Mouse (Mus musculus) heart, postnatal 0 days (tissue): ENCODE measurements around the gene Tex9. TPM values are rescaled to one million over a fixed set of nuclear protein-coding genes. Genes with fewer than 3 reads are reported as not detected.
A peak's percentile ranks its signal among the peaks of the same experiment; 100 is the strongest.

ENCODE experiments used
- ATAC-seq: fragments of 200-750 bp; cut with Nextera tagmentation; 2 replicates; pipeline ENCODE4 v1.8.0; 2017; ENCODE audit warnings: low read depth, moderate number of reproducible peaks, moderate library complexity; ENCODE audit not compliant: insufficient read depth
- DNase-seq: peaks from one replicate; pipeline ENCODE4 v3.0.0-alpha.2; 2016; ENCODE audit warnings: low spot score
- H3K27ac ChIP-seq: fragments of 300-500 bp; sonication (generic); 2 replicates; pipeline ENCODE4 v1.5.1; 2014; ENCODE audit warnings: low read depth, mild to moderate bottlenecking
- H3K27me3 ChIP-seq: fragments of 300-500 bp; sonication (generic); 2 replicates; pipeline ENCODE4 v1.6.1; 2014; ENCODE audit warnings: low read length, mixed read lengths; ENCODE audit not compliant: control insufficient read depth, insufficient read depth
- H3K36me3 ChIP-seq: fragments of 300-500 bp; sonication (generic); replicated peaks from 2 replicates; pipeline ENCODE4 v1.6.1; 2014; ENCODE audit warnings: low read length, mixed read lengths; ENCODE audit not compliant: control insufficient read depth, insufficient read depth
- H3K4me1 ChIP-seq: fragments of 300-500 bp; sonication (generic); 2 replicates; pipeline ENCODE4 v1.6.1; 2014; ENCODE audit warnings: antibody characterized with exemption; ENCODE audit not compliant: control insufficient read depth, insufficient read depth
- H3K4me2 ChIP-seq: fragments of 300-500 bp; sonication (generic); 2 replicates; pipeline ENCODE4 v1.6.1; 2014; ENCODE audit warnings: low read depth, mild to moderate bottlenecking, low read length, moderate library complexity
- H3K4me3 ChIP-seq: fragments of 300-500 bp; sonication (generic); 2 replicates; pipeline ENCODE4 v1.5.1; 2014; ENCODE audit warnings: low read depth, low read length
- H3K9ac ChIP-seq: fragments of 300-500 bp; sonication (generic); replicated peaks from 2 replicates; pipeline ENCODE4 v1.6.1; 2014; ENCODE audit warnings: low read depth, low read length, mixed read lengths
- H3K9me3 ChIP-seq: fragments of 300-500 bp; sonication (generic); replicated peaks from 2 replicates; pipeline ENCODE4 v1.6.1; 2016; ENCODE audit warnings: low read length; ENCODE audit not compliant: control insufficient read depth
- CTCF ChIP-seq: IDR thresholded peaks from 2 replicates; pipeline ENCODE4 v1.5.1; 2016; ENCODE audit warnings: antibody characterized with exemption, control low read depth, low read depth
- EP300 ChIP-seq: IDR thresholded peaks from 2 replicates; pipeline ENCODE4 v1.6.1; 2016; ENCODE audit warnings: antibody characterized with exemption, low read depth
- WGBS: fragments of 180-500 bp; shearing (Covaris S2); extraction: QIAGEN DNeasy Blood & Tissue Kit; methylation state at CpG from one replicate; pipeline ENCODE4 v1.1.7; 2014; 5-methylcytosine and 5-hydroxymethylcytosine counted together
- polyA plus RNA-seq: library from polyadenylated mRNA; unstranded; fragments of >200 nt; fragmentation: Nextera tagmentation; extraction: Ambion mirVana; gene quantifications from 2 replicates; pipeline ENCODE4 v1.2.1, GENCODE M21; 2015
- total RNA-seq: library from RNA; depleted of rRNA; stranded (reverse); fragments of >200 nt; gene quantifications from 2 replicates; pipeline ENCODE4 v1.2.3, GENCODE M21; 2014; ENCODE audit warnings: low replicate concordance

Gene Tex9
- total and polyA plus RNA-seq, 2 experiments from 2014 or later, result 0.76 to 6.3 TPM

- Histone ChIP-seq H3K4me3 (peak overlapping the region; percentile 48), H3K9ac (no peak overlapping the region), H3K4me1 (no peaks in the 10 kb centered on the region; the same call in 1 of the 2 replicates), H3K4me2 (peak overlapping the region; percentile 59), H3K27ac (peak overlapping the region; percentile 76), H3K9me3 (no peaks in the 10 kb centered on the region), H3K27me3 (no peaks in the 10 kb centered on the region), H3K36me3 (peaks cover 11% of the 10 kb centered on the region; the same call in 1 of the 2 replicates)
- DNase-seq, result no peak
- 65% methylated on average over 2 of the region's 2 CpGs for WGBS
- TF ChIP-seq EP300 (no peak), CTCF (no peak)
- ATAC-seq, result no peak
These were observed 42.2 kb downstream of the Tex9 start for GRCm38 (mm10) chr9:72449841-72450240.

- DNase-seq, result peak; percentile 81
- Histone ChIP-seq H3K27ac (peak overlapping the region; percentile 76), H3K4me1 (no peaks in the 10 kb centered on the region; the same call in 1 of the 2 replicates), H3K9ac (peak overlapping the region; percentile 13; the same call in 1 of the 2 replicates), H3K4me2 (peak overlapping the region; percentile 59), H3K27me3 (no peaks in the 10 kb centered on the region), H3K36me3 (peaks cover 11% of the 10 kb centered on the region; the same call in 1 of the 2 replicates), H3K4me3 (peak overlapping the region; percentile 48), H3K9me3 (no peaks in the 10 kb centered on the region)
- WGBS, result 27% methylated on average over 7 of the region's 7 CpGs
- peak; percentile 83 for ATAC-seq
- no peak for TF ChIP-seq EP300
- no peak for TF ChIP-seq CTCF
These were observed 42.6 kb downstream of the Tex9 start for GRCm38 (mm10) chr9:72449367-72449766.

GRCm38 (mm10) chr9:72448026-72448425 lies 44.0 kb downstream of the Tex9 start:
- H3K4me2 ChIP-seq, result no peak overlapping the region
- no peak overlapping the region for H3K4me3 ChIP-seq
- no peak overlapping the region for H3K9ac ChIP-seq
- H3K9me3 ChIP-seq, result no peaks in the 10 kb centered on the region
- no peaks in the 10 kb centered on the region for H3K27me3 ChIP-seq
- H3K27ac ChIP-seq, result no peak overlapping the region
- peak; percentile 13 for DNase-seq
- H3K4me1 ChIP-seq, result no peaks in the 10 kb centered on the region; the same call in 1 of the 2 replicates
- no peak for ATAC-seq
- WGBS, result 43% methylated on average over 8 of the region's 8 CpGs
- TF ChIP-seq CTCF (peak; percentile 74), EP300 (no peak)
- H3K36me3 ChIP-seq, result peaks cover 11% of the 10 kb centered on the region; the same call in 1 of the 2 replicates

- peak overlapping the region; percentile 8; the same call in 1 of the 2 replicates for H3K27ac ChIP-seq
- H3K36me3 ChIP-seq, result peaks cover 11% of the 10 kb centered on the region; the same call in 1 of the 2 replicates
- 85% methylated on average over 10 of the region's 10 CpGs for WGBS
- DNase-seq (no peak), ATAC-seq (no peak)
- no peak overlapping the region; the same call in 1 of the 2 replicates for H3K4me2 ChIP-seq
- no peak overlapping the region for H3K4me3 ChIP-seq
- H3K4me1 ChIP-seq, result peaks cover 13% of the 10 kb centered on the region; the same call in 1 of the 2 replicates
- no peaks in the 10 kb centered on the region for H3K27me3 ChIP-seq
- H3K9me3 ChIP-seq, result no peaks in the 10 kb centered on the region
- no peak overlapping the region for H3K9ac ChIP-seq
- no peak for TF ChIP-seq EP300
- no peak for TF ChIP-seq CTCF
These were observed 49.9 kb downstream of the Tex9 start for GRCm38 (mm10) chr9:72441927-72442715.

GRCm38 (mm10) chr9:72440948-72441926 lies 50.8 kb downstream of the Tex9 start:
- 54% methylated on average over 8 of the region's 8 CpGs for whole genome bisulfite sequencing
- Histone ChIP-seq H3K4me1 (peaks cover 13% of the 10 kb centered on the region; the same call in 1 of the 2 replicates), H3K9me3 (no peaks in the 10 kb centered on the region), H3K27ac (peak overlapping the region; percentile 8; the same call in 1 of the 2 replicates), H3K36me3 (peaks cover 3% of the 10 kb centered on the region; the same call in 1 of the 2 replicates), H3K27me3 (no peaks in the 10 kb centered on the region), H3K9ac (no peak overlapping the region), H3K4me3 (no peak overlapping the region), H3K4me2 (no peak overlapping the region; the same call in 1 of the 2 replicates)
- ATAC-seq (no peak), DNase-seq (no peak)
- no peak for TF ChIP-seq EP300
- no peak for TF ChIP-seq CTCF
